Mouse (Mus musculus) embryonic fibroblast, embryonic 13.5 days (primary cell): ENCODE measurements around the gene Suclg2.

Experiments
- CTCF ChIP-seq: IDR thresholded peaks from 2 replicates; pipeline ENCODE4 v1.5.1; 2011; ENCODE audit warnings: mild to moderate bottlenecking, control low read depth, low read length, moderate library complexity, borderline replicate concordance; ENCODE audit not compliant: insufficient read depth
- POLR2A ChIP-seq: IDR thresholded peaks from 2 replicates; pipeline ENCODE4 v1.6.1; 2011; ENCODE audit warnings: low read depth, mild to moderate bottlenecking, control low read depth, low read length, moderate library complexity

DNA sequence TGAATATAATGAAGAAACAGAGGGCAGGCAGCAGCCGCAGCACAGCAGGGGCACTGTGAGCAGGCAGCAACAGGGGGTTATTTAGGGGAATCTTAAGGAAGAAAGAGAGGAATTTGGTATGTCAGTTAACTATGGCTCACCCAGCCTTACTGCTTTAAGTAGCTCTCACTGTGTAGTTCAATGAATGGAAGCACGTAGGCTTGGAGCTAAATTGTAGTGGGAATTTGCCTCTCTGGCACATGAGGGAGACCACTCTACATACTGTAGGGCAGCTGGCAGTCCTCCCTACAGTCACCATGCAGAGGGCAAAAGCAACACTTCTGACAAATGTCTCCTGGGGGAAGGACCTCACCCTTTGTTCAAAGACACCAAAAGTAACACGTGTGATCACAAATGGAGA, 143.7 kb downstream of the Suclg2 start:
- TF ChIP-seq POLR2A (no peak), CTCF (no peak)
